Mouse (Mus musculus): ENCODE measurements at regions not wholly inside any gene's neighbourhood (a gene's known extent, or its start where the extent isn't known, plus 50 kb on each side); places are given as distances from the start of the nearest gene placed in this dataset.
"Not testable (repeated sequence)": the region's sequence is repeated elsewhere in the genome, so short reads cannot be mapped to it uniquely, and the experiment has no call there.

- no peaks in the 10 kb centered on the region for H3K4me1 ChIP-seq (ENCODE audit: control insufficient read depth, insufficient read depth, low read length)
- H3K27me3 ChIP-seq (replicated peaks; ENCODE audit: control insufficient read depth, insufficient read depth, low read length): no peaks in the 10 kb centered on the region
- no peaks in the 10 kb centered on the region for H3K36me3 ChIP-seq (ENCODE audit: control insufficient read depth, insufficient read depth, low read length)
- ATAC-seq: no peak
- no peak overlapping the region for H3K4me3 ChIP-seq (ENCODE audit: low read length)
- no peak overlapping the region for H3K27ac ChIP-seq (ENCODE audit: low read length)
- no peaks in the 10 kb centered on the region for H3K9me3 ChIP-seq (ENCODE audit: control insufficient read depth, low read length)
- WGBS: 88% methylated on average over 4 of the region's 4 CpGs
- no peak overlapping the region for H3K9ac ChIP-seq (ENCODE audit: low read depth, low read length)
- H3K4me2 ChIP-seq (ENCODE audit: low read depth, low read length): no peak overlapping the region
Measured at GRCm38 (mm10) chr4:69456420-69456819, 502.2 kb upstream of the Brinp1 start.

GRCm38 (mm10) chr4:69446161-69446560 lies 492.0 kb upstream of the Brinp1 start:
- Histone ChIP-seq H3K9me3 (ENCODE audit: control insufficient read depth, low read length) (no peaks in the 10 kb centered on the region), H3K27ac (ENCODE audit: low read length) (no peak overlapping the region), H3K27me3 (replicated peaks; ENCODE audit: control insufficient read depth, insufficient read depth, low read length) (no peaks in the 10 kb centered on the region), H3K4me2 (ENCODE audit: low read depth, low read length) (no peak overlapping the region), H3K4me3 (ENCODE audit: low read length) (no peak overlapping the region), H3K4me1 (ENCODE audit: control insufficient read depth, insufficient read depth, low read length) (no peaks in the 10 kb centered on the region), H3K9ac (ENCODE audit: low read depth, low read length) (no peak overlapping the region), H3K36me3 (ENCODE audit: control insufficient read depth, insufficient read depth, low read length) (no peaks in the 10 kb centered on the region)
- WGBS: 90% methylated on average over 6 of the region's 6 CpGs
- ATAC-seq: no peak

- Histone ChIP-seq H3K27ac (ENCODE audit: low read length) (no peak overlapping the region), H3K36me3 (ENCODE audit: control insufficient read depth, insufficient read depth, low read length) (no peaks in the 10 kb centered on the region), H3K9me3 (ENCODE audit: control insufficient read depth, low read length) (no peaks in the 10 kb centered on the region), H3K4me2 (ENCODE audit: low read depth, low read length) (no peak overlapping the region), H3K9ac (ENCODE audit: low read depth, low read length) (no peak overlapping the region), H3K27me3 (replicated peaks; ENCODE audit: control insufficient read depth, insufficient read depth, low read length) (no peaks in the 10 kb centered on the region), H3K4me3 (ENCODE audit: low read length) (no peak overlapping the region), H3K4me1 (ENCODE audit: control insufficient read depth, insufficient read depth, low read length) (no peaks in the 10 kb centered on the region)
- ATAC-seq: no peak
- WGBS: 83% methylated on average over 2 of the region's 2 CpGs
Measured at GRCm38 (mm10) chr4:69443956-69444355, 489.8 kb upstream of the Brinp1 start.

- 91% methylated on average over 9 of the region's 9 CpGs for WGBS
- H3K27ac ChIP-seq (ENCODE audit: low read length): no peak overlapping the region
- ATAC-seq: no peak
- no peak overlapping the region for H3K4me3 ChIP-seq (ENCODE audit: low read length)
- H3K36me3 ChIP-seq (ENCODE audit: control insufficient read depth, insufficient read depth, low read length): no peaks in the 10 kb centered on the region
- H3K27me3 ChIP-seq (replicated peaks; ENCODE audit: control insufficient read depth, insufficient read depth, low read length): no peaks in the 10 kb centered on the region
- H3K4me2 ChIP-seq (ENCODE audit: low read depth, low read length): no peak overlapping the region
- no peak overlapping the region for H3K9ac ChIP-seq (ENCODE audit: low read depth, low read length)
- H3K4me1 ChIP-seq (ENCODE audit: control insufficient read depth, insufficient read depth, low read length): no peaks in the 10 kb centered on the region
- H3K9me3 ChIP-seq (ENCODE audit: control insufficient read depth, low read length): no peaks in the 10 kb centered on the region
Measured at GRCm38 (mm10) chr4:69435390-69435789, 481.2 kb upstream of the Brinp1 start.

- WGBS: 90% methylated on average over 23 of the region's 23 CpGs
- H3K9me3 ChIP-seq (ENCODE audit: control insufficient read depth, low read length): not testable (repeated sequence)
Measured at GRCm38 (mm10) chr4:69410411-69410810, 456.2 kb upstream of the Brinp1 start.

GRCm38 (mm10) chr4:69395451-69395850 lies 441.3 kb upstream of the Brinp1 start:
- H3K27me3 ChIP-seq (replicated peaks; ENCODE audit: control insufficient read depth, insufficient read depth, low read length): no peaks in the 10 kb centered on the region
- no peak overlapping the region for H3K4me2 ChIP-seq (ENCODE audit: low read depth, low read length)
- H3K9me3 ChIP-seq (ENCODE audit: control insufficient read depth, low read length): no peaks in the 10 kb centered on the region
- H3K4me1 ChIP-seq (ENCODE audit: control insufficient read depth, insufficient read depth, low read length): no peaks in the 10 kb centered on the region
- H3K27ac ChIP-seq (ENCODE audit: low read length): no peak overlapping the region
- no peaks in the 10 kb centered on the region for H3K36me3 ChIP-seq (ENCODE audit: control insufficient read depth, insufficient read depth, low read length)
- no peak for ATAC-seq
- no peak overlapping the region for H3K4me3 ChIP-seq (ENCODE audit: low read length)
- no peak overlapping the region for H3K9ac ChIP-seq (ENCODE audit: low read depth, low read length)
- 81% methylated on average over 3 of the region's 3 CpGs for WGBS

More at GRCm38 (mm10) chr4:69410411-69410810, 456.2 kb upstream of the Brinp1 start:
- H3K4me2 ChIP-seq (ENCODE audit: low read depth, low read length); H3K27me3 ChIP-seq (replicated peaks; ENCODE audit: control insufficient read depth, insufficient read depth, low read length); H3K4me3 ChIP-seq (ENCODE audit: low read length); H3K27ac ChIP-seq (ENCODE audit: low read length); ATAC-seq; H3K9ac ChIP-seq (ENCODE audit: low read depth, low read length); H3K4me1 ChIP-seq (ENCODE audit: control insufficient read depth, insufficient read depth, low read length); H3K36me3 ChIP-seq (ENCODE audit: control insufficient read depth, insufficient read depth, low read length): not testable (repeated sequence)

- H3K36me3 ChIP-seq (ENCODE audit: control insufficient read depth, insufficient read depth, low read length): no peaks in the 10 kb centered on the region
- H3K27me3 ChIP-seq (replicated peaks; ENCODE audit: control insufficient read depth, insufficient read depth, low read length): no peaks in the 10 kb centered on the region
- no peak overlapping the region for H3K4me3 ChIP-seq (ENCODE audit: low read length)
- H3K9me3 ChIP-seq (ENCODE audit: control insufficient read depth, low read length): no peaks in the 10 kb centered on the region
- H3K27ac ChIP-seq (ENCODE audit: low read length): no peak overlapping the region
- no peak overlapping the region for H3K4me2 ChIP-seq (ENCODE audit: low read depth, low read length)
- no peak for ATAC-seq
- H3K9ac ChIP-seq (ENCODE audit: low read depth, low read length): no peak overlapping the region
- H3K4me1 ChIP-seq (ENCODE audit: control insufficient read depth, insufficient read depth, low read length): no peaks in the 10 kb centered on the region
Measured at GRCm38 (mm10) chr4:69383318-69383717, 429.1 kb upstream of the Brinp1 start.

- WGBS: 83% methylated on average over 5 of the region's 5 CpGs
- no peaks in the 10 kb centered on the region for H3K36me3 ChIP-seq (ENCODE audit: control insufficient read depth, insufficient read depth, low read length)
Measured at GRCm38 (mm10) chr4:69346979-69347465, 392.8 kb upstream of the Brinp1 start.

GRCm38 (mm10) chr4:69327606-69328005 lies 373.4 kb upstream of the Brinp1 start:
- no peak overlapping the region for H3K4me3 ChIP-seq (ENCODE audit: low read length)
- H3K4me2 ChIP-seq (ENCODE audit: low read depth, low read length): no peak overlapping the region
- H3K27ac ChIP-seq (ENCODE audit: low read length): no peak overlapping the region
- H3K36me3 ChIP-seq (ENCODE audit: control insufficient read depth, insufficient read depth, low read length): no peaks in the 10 kb centered on the region
- no peaks in the 10 kb centered on the region for H3K4me1 ChIP-seq (ENCODE audit: control insufficient read depth, insufficient read depth, low read length)
- WGBS: 66% methylated on average over 3 of the region's 3 CpGs
- no peak overlapping the region for H3K9ac ChIP-seq (ENCODE audit: low read depth, low read length)
- no peaks in the 10 kb centered on the region for H3K9me3 ChIP-seq (ENCODE audit: control insufficient read depth, low read length)
- no peaks in the 10 kb centered on the region for H3K27me3 ChIP-seq (replicated peaks; ENCODE audit: control insufficient read depth, insufficient read depth, low read length)
- ATAC-seq: no peak

More at GRCm38 (mm10) chr4:69346979-69347465, 392.8 kb upstream of the Brinp1 start:
- Histone ChIP-seq H3K4me2 (ENCODE audit: low read depth, low read length) (no peak overlapping the region), H3K4me1 (ENCODE audit: control insufficient read depth, insufficient read depth, low read length) (no peaks in the 10 kb centered on the region), H3K27me3 (replicated peaks; ENCODE audit: control insufficient read depth, insufficient read depth, low read length) (no peaks in the 10 kb centered on the region), H3K27ac (ENCODE audit: low read length) (no peak overlapping the region), H3K9ac (ENCODE audit: low read depth, low read length) (no peak overlapping the region), H3K9me3 (ENCODE audit: control insufficient read depth, low read length) (no peaks in the 10 kb centered on the region), H3K4me3 (ENCODE audit: low read length) (no peak overlapping the region)
- no peak for ATAC-seq
